Mouse (Mus musculus) forebrain, embryonic 11.5 days (tissue): ENCODE measurements around the gene Fancc. TPM values are rescaled to one million over a fixed set of nuclear protein-coding genes. Genes with fewer than 3 reads are reported as not detected.

ENCODE experiments used
- ATAC-seq: fragments of 200-750 bp; cut with Nextera tagmentation; replicated peaks from 2 replicates; pipeline ENCODE4 v1.8.0; 2017; ENCODE audit warnings: moderate TSS enrichment; ENCODE audit not compliant: low FRiP score
- DNase-seq: peaks from one replicate; pipeline ENCODE4 v3.0.0-alpha.2; 2017; ENCODE audit warnings: low spot score
- H3K27ac ChIP-seq: fragments of 300-500 bp; sonication (generic); 2 replicates; pipeline ENCODE4 v1.5.1; 2014; ENCODE audit warnings: low read depth, low read length
- H3K27me3 ChIP-seq: fragments of 300-500 bp; sonication (generic); 2 replicates; pipeline ENCODE4 v1.6.1; 2014; ENCODE audit warnings: mild to moderate bottlenecking, low read length, mixed read lengths; ENCODE audit not compliant: control insufficient read depth, insufficient read depth
- H3K36me3 ChIP-seq: fragments of 300-500 bp; sonication (generic); 2 replicates; pipeline ENCODE4 v1.6.1; 2014; ENCODE audit warnings: mild to moderate bottlenecking, low read length, moderate library complexity, mixed read lengths; ENCODE audit not compliant: control insufficient read depth, insufficient read depth
- H3K4me1 ChIP-seq: fragments of 300-500 bp; sonication (generic); replicated peaks from 2 replicates; pipeline ENCODE4 v1.6.1; 2014; ENCODE audit warnings: low read length, mixed read lengths; ENCODE audit not compliant: control insufficient read depth, insufficient read depth
- H3K4me2 ChIP-seq: fragments of 300-500 bp; sonication (generic); 2 replicates; pipeline ENCODE4 v1.6.1; 2014; ENCODE audit warnings: low read depth, mild to moderate bottlenecking, low read length, moderate library complexity, mixed read lengths; ENCODE audit not compliant: severe bottlenecking
- H3K4me3 ChIP-seq: fragments of 300-500 bp; sonication (generic); 2 replicates; pipeline ENCODE4 v1.5.1; 2014; ENCODE audit warnings: low read depth, low read length
- H3K9ac ChIP-seq: fragments of 300-500 bp; sonication (generic); 2 replicates; pipeline ENCODE4 v1.6.1; 2014; ENCODE audit warnings: low read length
- H3K9me3 ChIP-seq: fragments of 300-500 bp; sonication (generic); 2 replicates; pipeline ENCODE4 v1.6.1; 2016; ENCODE audit warnings: low read length, mixed read lengths; ENCODE audit not compliant: control insufficient read depth
- WGBS: fragments of 180-500 bp; shearing (Covaris S2); extraction: QIAGEN DNeasy Blood & Tissue Kit; methylation state at CpG from one replicate; pipeline ENCODE4 v1.1.7; 2014; 5-methylcytosine and 5-hydroxymethylcytosine counted together
- polyA plus RNA-seq: library from polyadenylated mRNA; unstranded; fragments of >200 nt; fragmentation: Nextera tagmentation; extraction: Ambion mirVana; gene quantifications from 2 replicates; pipeline ENCODE4 v1.2.1, GENCODE M21; 2014

Gene Fancc
- polyA plus RNA-seq, 1 experiment from 2014 or later: 22.5 TPM

DNA sequence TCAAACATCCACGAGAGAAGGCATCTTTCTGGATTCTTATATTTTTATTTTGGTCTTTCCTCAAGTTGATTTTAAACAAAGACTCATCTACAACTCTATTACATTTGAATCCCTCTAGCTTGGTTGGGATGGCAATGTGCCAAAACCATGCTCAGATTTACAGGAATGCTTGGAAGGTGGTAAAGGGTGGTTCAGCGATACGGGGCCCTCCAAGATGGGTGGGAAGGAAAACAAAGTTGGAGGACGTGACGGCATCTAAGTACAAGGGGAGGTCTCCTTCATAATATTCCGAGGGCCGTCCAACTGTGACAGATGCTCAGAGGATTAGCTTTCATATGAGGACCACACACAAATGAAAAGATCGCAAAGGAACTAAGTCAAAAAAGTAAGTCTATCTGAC is 21.7 kb downstream of the Fancc start:
- Histone ChIP-seq H3K9ac (no peak overlapping the region), H3K4me1 (no peaks in the 10 kb centered on the region), H3K4me2 (no peak overlapping the region), H3K9me3 (no peaks in the 10 kb centered on the region; the same call in 1 of the 2 replicates), H3K27me3 (no peaks in the 10 kb centered on the region), H3K4me3 (no peak overlapping the region), H3K27ac (no peak overlapping the region), H3K36me3 (no peaks in the 10 kb centered on the region)
- no peak for DNase-seq
- no peak for ATAC-seq
- WGBS: 84% methylated on average over 8 of the region's 8 CpGs

- H3K36me3 ChIP-seq: no peaks in the 10 kb centered on the region
- H3K4me1 ChIP-seq: no peaks in the 10 kb centered on the region
- H3K9me3 ChIP-seq: no peaks in the 10 kb centered on the region
- H3K27ac ChIP-seq: no peak overlapping the region
- no peak for DNase-seq
- no peak for ATAC-seq
- no peak overlapping the region for H3K9ac ChIP-seq
- H3K4me2 ChIP-seq: no peak overlapping the region
- 82% methylated on average over 5 of the region's 5 CpGs for WGBS
- no peak overlapping the region for H3K4me3 ChIP-seq
- no peaks in the 10 kb centered on the region for H3K27me3 ChIP-seq
Observed at GRCm38 (mm10) chr13:63452898-63453297, 44.2 kb downstream of the Fancc start.

DNA sequence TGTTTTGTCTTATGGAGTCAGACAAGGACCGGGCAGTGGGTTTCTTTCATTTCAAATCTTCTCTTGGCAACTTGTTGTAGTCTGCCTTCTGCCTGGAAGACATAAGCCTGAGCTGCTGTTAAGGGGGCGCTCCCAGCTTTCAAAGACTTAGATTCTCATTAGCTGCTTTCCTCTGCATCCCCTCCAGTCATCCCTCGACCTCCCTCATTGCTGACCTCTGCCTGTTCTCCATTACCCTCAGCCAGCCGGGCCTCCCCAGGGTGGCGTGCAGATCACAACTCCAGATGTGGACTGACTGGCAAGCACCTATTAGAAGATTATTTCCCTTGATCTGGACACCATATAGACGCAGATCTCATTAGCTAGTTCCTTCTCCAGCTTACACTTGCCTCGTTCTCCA is 45.9 kb downstream of the Fancc start:
- H3K9ac ChIP-seq: no peak overlapping the region
- H3K4me2 ChIP-seq: no peak overlapping the region
- H3K36me3 ChIP-seq: no peaks in the 10 kb centered on the region
- 55% methylated on average over 7 of the region's 7 CpGs for WGBS
- no peaks in the 10 kb centered on the region for H3K9me3 ChIP-seq
- H3K27ac ChIP-seq: no peak overlapping the region
- no peaks in the 10 kb centered on the region for H3K27me3 ChIP-seq
- H3K4me3 ChIP-seq: no peak overlapping the region
- H3K4me1 ChIP-seq: no peaks in the 10 kb centered on the region
- ATAC-seq (no peak), DNase-seq (no peak)

DNA sequence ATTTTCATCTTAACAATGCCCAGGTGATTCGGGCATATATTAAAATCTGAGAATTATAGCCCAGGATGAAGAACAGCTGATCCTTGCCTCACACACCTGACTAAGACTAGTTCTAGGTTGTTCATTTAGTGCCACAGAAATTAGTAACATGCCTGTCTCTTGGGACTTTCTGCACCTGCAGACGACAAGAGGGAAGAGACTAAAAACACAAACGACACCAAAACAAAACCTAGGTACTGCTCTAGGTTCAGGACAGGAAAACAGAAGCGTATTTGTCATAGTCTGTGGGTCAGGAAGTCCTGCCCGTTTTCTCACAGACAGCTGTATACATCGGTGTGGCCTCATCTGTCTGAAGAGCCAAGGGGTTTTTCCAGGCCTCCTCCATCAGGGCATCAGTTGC is 51.7 kb downstream of the Fancc start:
- Histone ChIP-seq H3K4me2 (no peak overlapping the region), H3K9me3 (no peaks in the 10 kb centered on the region), H3K27me3 (no peaks in the 10 kb centered on the region), H3K4me1 (no peaks in the 10 kb centered on the region), H3K9ac (no peak overlapping the region), H3K27ac (no peak overlapping the region), H3K36me3 (no peaks in the 10 kb centered on the region), H3K4me3 (no peak overlapping the region)
- ATAC-seq (no peak), DNase-seq (no peak)
- WGBS: 85% methylated on average over 6 of the region's 6 CpGs

GRCm38 (mm10) chr13:63432759-63433158 is 64.3 kb downstream of the Fancc start:
- Histone ChIP-seq H3K4me1 (no peaks in the 10 kb centered on the region), H3K27me3 (no peaks in the 10 kb centered on the region), H3K27ac (no peak overlapping the region), H3K9ac (no peak overlapping the region), H3K9me3 (no peaks in the 10 kb centered on the region), H3K4me3 (no peak overlapping the region), H3K4me2 (no peak overlapping the region), H3K36me3 (no peaks in the 10 kb centered on the region)
- WGBS: 83% methylated on average over 3 of the region's 3 CpGs
- DNase-seq: no peak
- ATAC-seq: no peak

DNA sequence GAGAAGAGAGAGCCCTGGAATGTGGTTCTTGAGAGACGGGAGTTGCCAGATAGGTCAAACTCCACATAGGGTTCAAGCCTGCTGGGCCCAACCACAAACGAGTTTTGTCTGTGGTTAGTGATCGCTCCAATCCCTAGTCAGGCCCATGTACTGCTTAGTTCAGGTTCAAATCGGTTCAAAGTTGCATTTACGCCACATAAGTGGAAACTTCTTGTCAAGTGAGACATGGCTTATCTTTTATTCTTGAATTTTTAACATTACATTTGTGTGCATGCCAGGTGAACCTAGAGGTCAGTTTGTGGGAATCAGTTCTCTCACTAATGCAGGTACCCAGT is 65.3 kb downstream of the Fancc start:
- peak overlapping the region; percentile 83 for H3K9ac ChIP-seq
- no peaks in the 10 kb centered on the region for H3K4me1 ChIP-seq
- no peak for ATAC-seq
- DNase-seq: no peak
- no peaks in the 10 kb centered on the region for H3K27me3 ChIP-seq
- H3K4me2 ChIP-seq: peak overlapping the region; percentile 74
- no peaks in the 10 kb centered on the region for H3K9me3 ChIP-seq
- H3K27ac ChIP-seq: peak overlapping the region; percentile 96
- no peaks in the 10 kb centered on the region for H3K36me3 ChIP-seq
- 20% methylated on average over 5 of the region's 5 CpGs for WGBS
- H3K4me3 ChIP-seq: peak overlapping the region; percentile 65

- under 1% methylated on average over 70 of the region's 82 CpGs for WGBS
- no peaks in the 10 kb centered on the region for H3K36me3 ChIP-seq
- peak overlapping the region; percentile 74 for H3K4me2 ChIP-seq
- H3K9me3 ChIP-seq: no peaks in the 10 kb centered on the region
- no peaks in the 10 kb centered on the region for H3K4me1 ChIP-seq
- H3K27ac ChIP-seq: peak overlapping the region; percentile 96
- DNase-seq: peak; percentile 99
- peak overlapping the region; percentile 65 for H3K4me3 ChIP-seq
- H3K27me3 ChIP-seq: no peaks in the 10 kb centered on the region
- peak; percentile 96 for ATAC-seq
- H3K9ac ChIP-seq: peak overlapping the region; percentile 83
Observed at GRCm38 (mm10) chr13:63431030-63431856, 65.8 kb downstream of the Fancc start.

GRCm38 (mm10) chr13:63430681-63431029 is 66.4 kb downstream of the Fancc start:
- no peaks in the 10 kb centered on the region for H3K27me3 ChIP-seq
- H3K9me3 ChIP-seq: no peaks in the 10 kb centered on the region
- no peaks in the 10 kb centered on the region for H3K36me3 ChIP-seq
- WGBS: 0% methylated on average over 4 of the region's 4 CpGs
- peak overlapping the region; percentile 74 for H3K4me2 ChIP-seq
- H3K9ac ChIP-seq: peak overlapping the region; percentile 83
- DNase-seq (no peak), ATAC-seq (peak; percentile 80)
- H3K4me3 ChIP-seq: peak overlapping the region; percentile 65
- H3K4me1 ChIP-seq: no peaks in the 10 kb centered on the region
- H3K27ac ChIP-seq: peak overlapping the region; percentile 96

GRCm38 (mm10) chr13:63430206-63430605 is 66.9 kb downstream of the Fancc start:
- WGBS: 76% methylated on average over 9 of the region's 9 CpGs

More at GRCm38 (mm10) chr13:63430206-63430605, 66.9 kb downstream of the Fancc start:
- no peaks in the 10 kb centered on the region for H3K4me1 ChIP-seq
- H3K36me3 ChIP-seq: no peaks in the 10 kb centered on the region
- no peak overlapping the region; the same call in 1 of the 2 replicates for H3K27ac ChIP-seq
- H3K27me3 ChIP-seq: no peaks in the 10 kb centered on the region
- no peak overlapping the region for H3K9ac ChIP-seq
- H3K9me3 ChIP-seq: no peaks in the 10 kb centered on the region
- DNase-seq: no peak
- peak overlapping the region; percentile 74; the same call in 1 of the 2 replicates for H3K4me2 ChIP-seq
- peak overlapping the region; percentile 65; the same call in 1 of the 2 replicates for H3K4me3 ChIP-seq
- no peak; the same call in none of the 2 replicates for ATAC-seq
